Mouse (Mus musculus): ENCODE results near the gene Slc2a8. TPM values are rescaled to one million over a fixed set of nuclear protein-coding genes. Genes with fewer than 3 reads are reported as not detected.

Gene Slc2a8
- 5.8 to 10.0 TPM (median 7.6 TPM) in 4 replicates for total RNA-seq (2023)

DNA sequence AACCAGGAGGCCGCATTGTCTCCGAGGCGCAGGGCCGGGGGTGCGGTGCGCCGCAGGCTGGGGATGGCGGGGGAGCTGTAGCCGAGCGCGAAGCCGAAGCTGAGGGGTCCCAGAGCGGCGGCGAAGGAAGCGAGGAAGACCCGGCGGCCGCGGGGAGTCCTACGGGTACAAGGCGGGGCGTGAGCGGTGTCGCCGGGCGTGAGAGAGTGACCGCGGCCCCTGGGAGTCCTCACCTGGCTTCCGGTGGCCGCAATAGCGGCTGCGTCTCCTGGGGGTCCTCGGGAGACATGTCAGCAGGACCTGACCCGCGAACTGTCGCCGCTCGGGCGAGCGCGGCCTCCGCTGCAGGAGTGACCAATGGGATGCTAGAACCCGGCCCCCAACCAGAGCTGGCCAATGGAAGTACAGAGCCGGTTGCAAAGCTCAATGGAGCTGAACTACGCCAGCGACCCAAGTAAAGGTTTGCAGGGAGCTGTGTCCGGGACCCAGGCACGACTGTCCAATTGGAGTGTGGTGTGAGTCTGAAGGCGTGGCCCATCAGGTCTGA is at the start of gene Slc2a8:
Gene Slc2a8, minus strand, starts transcription at position 359 of the 547 bp plus-strand sequence.

DNA sequence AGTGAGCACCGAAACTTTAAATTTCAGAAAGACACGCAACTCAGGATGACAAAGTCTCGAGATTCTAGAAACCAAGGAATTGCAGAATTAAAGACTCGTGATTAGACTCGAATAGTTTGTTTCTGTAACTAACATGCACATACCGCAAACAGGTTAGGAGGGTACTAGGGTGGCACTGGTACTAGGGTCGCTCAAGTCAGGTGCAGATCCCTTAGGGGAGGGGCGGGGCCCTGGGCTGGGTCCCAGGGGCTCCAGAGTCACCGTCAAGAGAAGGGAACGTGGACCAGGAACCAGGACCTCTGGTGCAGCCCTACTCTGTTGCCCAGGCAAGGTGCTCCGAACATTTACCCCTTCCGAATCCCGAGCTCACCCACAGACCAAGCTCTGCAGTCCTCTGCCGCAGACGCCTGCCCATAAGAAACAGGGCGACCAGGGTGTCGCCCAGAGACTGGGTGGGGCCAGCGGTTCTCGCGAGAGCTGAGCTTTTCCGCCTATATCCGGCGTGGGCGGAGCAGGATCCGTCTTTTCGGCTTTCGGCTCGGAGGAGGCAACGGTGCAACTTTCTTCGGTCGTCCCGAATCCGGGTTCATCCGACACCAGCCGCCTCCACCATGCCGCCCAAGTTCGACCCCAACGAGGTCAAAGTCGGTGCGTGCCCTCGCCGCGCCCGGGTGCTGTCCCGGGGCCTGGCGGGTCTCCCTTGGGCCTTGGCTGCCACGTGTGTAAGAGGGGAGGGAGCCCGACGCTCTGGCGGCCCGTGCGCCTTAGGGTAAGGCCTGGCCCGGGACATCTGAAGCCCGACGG is 20.5 kb downstream of the Slc2a8 start, which contains the start of the genes Rpl12 and Lrsam1:
Gene Rpl12, plus strand, starts transcription at position 368 of the 804 bp plus-strand sequence.
Gene Lrsam1, minus strand, starts transcription at position 423 of the 804 bp plus-strand sequence.

Other genes with a start within 250 kb of the Slc2a8 start
- gene 6330409D20Rik, start 241.1 kb downstream of the Slc2a8 start, total RNA-seq (2023): not detected in 4 replicates
- gene Tor2a, start 224.8 kb downstream of the Slc2a8 start, total RNA-seq (2023): 29.3 to 33.7 TPM (median 32.8 TPM) in 4 replicates
- gene Ttc16, start 206.4 kb downstream of the Slc2a8 start, total RNA-seq (2023): 0.27 TPM in 1 of 4 replicates, not detected in the others
- 3.1 to 7.2 TPM (median 4.9 TPM) in 4 replicates for gene Ptrh1, start 206.3 kb downstream of the Slc2a8 start, total RNA-seq (2023)
- gene Cfap157, start 197.7 kb downstream of the Slc2a8 start, total RNA-seq (2023): not detected in 4 replicates
- gene Stxbp1, start 134.8 kb downstream of the Slc2a8 start, total RNA-seq (2023): 3.9 to 7.5 TPM (median 4.4 TPM) in 4 replicates
- gene Fam129b, start 106.0 kb downstream of the Slc2a8 start, total RNA-seq (2023): 1.8 to 4.8 TPM (median 2.7 TPM) in 4 replicates
- gene Rpl12, start 20.5 kb downstream of the Slc2a8 start, total RNA-seq (2023): 896 to 937 TPM (median 913 TPM) in 4 replicates
- 15.3 to 17.9 TPM (median 16.0 TPM) in 4 replicates for gene Lrsam1, start 20.5 kb downstream of the Slc2a8 start, total RNA-seq (2023)
- gene Garnl3, start 149.6 kb upstream of the Slc2a8 start, total RNA-seq (2023): 0.69 to 2.5 TPM (median 1.1 TPM) in 4 replicates
- not detected in 4 replicates for gene Angptl2, start 234.0 kb upstream of the Slc2a8 start, total RNA-seq (2023)

Measured in B cell, adult 62 days (primary cell).